In the genomic region with DNA sequence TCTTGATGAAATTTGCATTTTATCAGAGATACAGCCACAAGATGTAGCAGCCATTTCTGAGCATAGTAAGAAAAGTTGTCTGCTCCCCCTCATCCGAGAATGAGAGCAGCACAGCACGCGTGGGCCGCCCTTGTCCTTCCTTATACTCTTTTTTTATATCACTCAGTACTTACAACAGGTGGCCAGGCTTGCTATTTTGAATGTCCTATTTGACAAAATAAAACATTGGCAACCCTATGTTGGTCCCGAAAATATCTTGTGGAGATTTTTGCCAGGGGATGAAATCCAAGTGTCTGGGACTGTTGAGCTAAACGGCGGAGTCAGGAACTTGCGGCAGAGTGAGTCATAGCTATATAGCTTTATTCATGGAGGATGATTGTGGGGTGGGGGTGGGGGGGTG, we compare ENCODE assay signal across 17 mouse cellular contexts.
A peak's percentile ranks its signal among the peaks of the same experiment; 100 is the strongest.
DNase-seq lines count a peak whose midpoint lies in the region; ATAC-seq and TF ChIP-seq lines count a peak whose summit lies in the region.
"Had no signal": no experiment of that assay in that cellular context is flagged by ENCODE, and none has a peak within 500 bp of the region (broad histone marks: within the 10 kb centered on the region; RNA-seq: fewer than 3 reads in every experiment).

No protein-coding gene starts in this region.

- no peaks in the 10 kb centered on the region for H3K27me3 ChIP-seq in ES-Bruce4 (ENCODE audit: control insufficient read depth, insufficient read depth, low read length, poor library complexity, severe bottlenecking)
- H3K27me3 ChIP-seq in liver, embryonic 12.5 days (replicated peaks), result 0 out of 2 replicates have a peak, but pooled peaks cover 4% of the 10 kb centered on the region
- H3K27me3 ChIP-seq: heart, embryonic 15.5 days; hindbrain, embryonic 12.5 days; liver, embryonic 15.5 days; midbrain, embryonic 12.5 days had no signal

- no peaks in the 10 kb centered on the region for H3K4me1 ChIP-seq in ES-Bruce4 (ENCODE audit: control insufficient read depth, insufficient read depth, low read length)
- H3K4me1 ChIP-seq in liver, embryonic 12.5 days, result no peaks in the 10 kb centered on the region
- H3K4me1 ChIP-seq: heart, embryonic 15.5 days; liver, embryonic 15.5 days had no signal

- no peak for ATAC-seq in liver, embryonic 12.5 days
- ATAC-seq: activated CD4-positive, CD25-positive, alpha-beta regulatory T cell, adult 4 months had no signal

- H3K36me3 ChIP-seq in ES-Bruce4 (ENCODE audit: control insufficient read depth, insufficient read depth, low read length, poor library complexity, severe bottlenecking), result no peaks in the 10 kb centered on the region
- H3K36me3 ChIP-seq in liver, embryonic 12.5 days, result no peaks in the 10 kb centered on the region
- H3K36me3 ChIP-seq: embryonic facial prominence, embryonic 10.5 days; heart, embryonic 15.5 days; hindbrain, embryonic 12.5 days; liver, embryonic 15.5 days; midbrain, embryonic 12.5 days had no signal

- no peak overlapping the region for H3K4me2 ChIP-seq in liver, embryonic 12.5 days
- H3K4me2 ChIP-seq: heart, embryonic 15.5 days; hindbrain, embryonic 12.5 days; liver, embryonic 15.5 days; midbrain, embryonic 12.5 days had no signal

- peak overlapping the region; percentile 85 for H3K27ac ChIP-seq in gastrocnemius, adult 2 months
- no peak overlapping the region for H3K27ac ChIP-seq in ES-Bruce4 (ENCODE audit: insufficient read depth, low read length)
- H3K27ac ChIP-seq in liver, embryonic 12.5 days, result no peak overlapping the region
- H3K27ac ChIP-seq: embryonic facial prominence, embryonic 10.5 days; heart, embryonic 15.5 days; hindbrain, embryonic 12.5 days; kidney, postnatal 0 days; liver, embryonic 15.5 days; midbrain, embryonic 12.5 days had no signal

- no peak for TF ChIP-seq EP300 in ES-Bruce4 (IDR thresholded peaks at IDR 0.05; ENCODE audit: insufficient read depth, low read depth, low read length)

- peak; percentile 46 for DNase-seq in gastrocnemius, adult 2 months
- no peak for DNase-seq in gastrocnemius, postnatal 14 days
- DNase-seq in left cerebral cortex, adult 18-20 months (ENCODE audit: low spot score in 2 of 2), result peak; percentile 69 to 70
- peak; percentile 73 to 86 for DNase-seq in right cerebral cortex, postnatal 10 days (ENCODE audit: low spot score in 2 of 2)
- DNase-seq in embryo, embryonic 10 days (ENCODE audit: low spot score), result no peak
- no peak for DNase-seq in spleen, postnatal 4 days (ENCODE audit: low spot score in 2 of 2)
- DNase-seq: cerebellum, postnatal 25 days had no signal

- 75% methylated on average over 8 of the region's 8 CpGs for WGBS in liver, embryonic 12.5 days (ENCODE audit: insufficient replicate concordance)

- H3K9ac ChIP-seq in ES-Bruce4 (ENCODE audit: low read depth, poor library complexity, severe bottlenecking), result no peak overlapping the region
- H3K9ac ChIP-seq in liver, embryonic 12.5 days, result no peak overlapping the region
- H3K9ac ChIP-seq: heart, embryonic 15.5 days; hindbrain, embryonic 12.5 days; liver, embryonic 15.5 days; midbrain, embryonic 12.5 days had no signal

- intact Hi-C loops in gastrocnemius, adult 2 months (cut with DNase I), result no loop called here
- intact Hi-C loops in gastrocnemius, postnatal 14 days (cut with DNase I; ENCODE audit: low total_unique reads), result no loop called here

- TF ChIP-seq POLR2A in ES-Bruce4 (IDR thresholded peaks at IDR 0.05; ENCODE audit: insufficient read depth, low read length), result no peak

- H3K4me3 ChIP-seq in gastrocnemius, adult 2 months, result peak overlapping the region; percentile 40
- peak overlapping the region; percentile 5; the same call in 1 of the 2 replicates for H3K4me3 ChIP-seq in ES-Bruce4 (ENCODE audit: low read depth, low read length)
- no peak overlapping the region for H3K4me3 ChIP-seq in liver, embryonic 12.5 days
- H3K4me3 ChIP-seq: embryonic facial prominence, embryonic 10.5 days; erythroblast, embryonic 14.5 days; heart, embryonic 15.5 days; hindbrain, embryonic 12.5 days; liver, embryonic 15.5 days; midbrain, embryonic 12.5 days had no signal

- H3K9me3 ChIP-seq in ES-Bruce4 (replicated peaks; ENCODE audit: control insufficient read depth, insufficient read depth, low read length, poor library complexity, severe bottlenecking), result no peaks in the 10 kb centered on the region
- no peaks in the 10 kb centered on the region for H3K9me3 ChIP-seq in liver, embryonic 12.5 days (replicated peaks)
- H3K9me3 ChIP-seq: embryonic facial prominence, embryonic 10.5 days; heart, embryonic 15.5 days; hindbrain, embryonic 12.5 days; liver, embryonic 15.5 days; midbrain, embryonic 12.5 days had no signal

- TF ChIP-seq CTCF in gastrocnemius, adult 2 months (IDR thresholded peaks at IDR 0.05), result no peak
- no peak for TF ChIP-seq CTCF in ES-Bruce4 (IDR thresholded peaks at IDR 0.05; ENCODE audit: low read depth, low read length)

Comparison
In these comparisons a context has a peak if more than half of its experiments do, and no peak if none do; other contexts are left out.
1. DNase-seq: peak in gastrocnemius, adult 2 months (single experiment), left cerebral cortex, adult 18-20 months (2 of 2) and right cerebral cortex, postnatal 10 days (2 of 2); none in gastrocnemius, postnatal 14 days (single experiment), embryo, embryonic 10 days (single experiment) and spleen, postnatal 4 days (0 of 2).